Mouse (Mus musculus): ENCODE data around the gene Ogg1. TPM values are rescaled to one million over a fixed set of nuclear protein-coding genes. Genes with fewer than 3 reads are reported as not detected.

Ogg1 gene
- total RNA-seq (2021) (1 to 10 TPM; 5.0 to 5.7 TPM), polyA plus RNA-seq (2012; rRNA removed) (10.2 and 10.3 TPM in 2 replicates)
- long read RNA-seq, transcript Ogg1-201 (7 exons, 1,549 nt), result major isoform, 8 of 9 reads
- long read RNA-seq, partial matches to known transcripts, result 0 of 9 reads
- long read RNA-seq, other reads (novel, unspliced or antisense), result 1 of 9 reads

GRCm38 (mm10) chr6:113326533-113327315 is at the start of gene Ogg1:
TSS of gene Ogg1 (plus strand) at chr6:113326972.
- intact Hi-C loops (cut with DNase I), result loop anchor here (1.0 to 5.0 kb wide), 3 partner anchors 18 to 91 kb away; partner anchors contain the start of genes Arpc4 and Rpusd3

GRCm38 (mm10) chr6:113281676-113282075 is 45.1 kb upstream of the Ogg1 start:
- Histone ChIP-seq H3K4me3 (no peak overlapping the region), H3K79me2 (replicated peaks; ENCODE audit: control insufficient read depth, insufficient read depth, low read length) (no peaks in the 10 kb centered on the region), H3K9ac (ENCODE audit: low read depth, low read length) (no peak overlapping the region), H3K27ac (no peak overlapping the region), H3K36me3 (ENCODE audit: control insufficient read depth, insufficient read depth, low read length) (no peaks in the 10 kb centered on the region), H3K4me1 (ENCODE audit: control insufficient read depth, insufficient read depth, low read length) (no peaks in the 10 kb centered on the region), H3K27me3 (ENCODE audit: control insufficient read depth, insufficient read depth, low read length) (peaks cover 9% of the 10 kb centered on the region)
- no peak for DNase-seq
- WGBS, result 69% methylated on average over 6 of the region's 6 CpGs
- intact Hi-C loops (cut with DNase I), result no loop called here
- TF ChIP-seq EP300 (IDR thresholded peaks at IDR 0.05; ENCODE audit: insufficient read depth, low read depth, low read length), result no peak
- TF ChIP-seq CTCF (IDR thresholded peaks at IDR 0.05), result no peak
- TF ChIP-seq POLR2A (IDR thresholded peaks at IDR 0.05; ENCODE audit: insufficient read depth, low read depth, low read length), result no peak

More at GRCm38 (mm10) chr6:113326533-113327315, at the start of gene Ogg1:
- under 1% methylated on average over 50 of the region's 52 CpGs for WGBS
- no peaks in the 10 kb centered on the region; the same call in 1 of the 2 replicates for H3K4me1 ChIP-seq (ENCODE audit: control insufficient read depth, insufficient read depth, low read length)
- no peaks in the 10 kb centered on the region for H3K79me2 ChIP-seq (replicated peaks; ENCODE audit: control insufficient read depth, insufficient read depth, low read length)
- no peaks in the 10 kb centered on the region; the same call in 1 of the 2 replicates for H3K36me3 ChIP-seq (ENCODE audit: control insufficient read depth, insufficient read depth, low read length)
- H3K9ac ChIP-seq (ENCODE audit: low read depth, low read length), result peak within 1 kb of the TSS; percentile 76
- TF ChIP-seq CTCF (IDR thresholded peaks at IDR 0.05) (no peak; the same call in 1 of the 2 replicates), POLR2A (IDR thresholded peaks at IDR 0.05; ENCODE audit: insufficient read depth, low read depth, low read length) (peak; percentile 92), EP300 (IDR thresholded peaks at IDR 0.05; ENCODE audit: insufficient read depth, low read depth, low read length) (peak; percentile 31; the same call in 1 of the 2 replicates)
- H3K27ac ChIP-seq, result peak within 1 kb of the TSS; percentile 86
- peak within 1 kb of the TSS; percentile 90 for H3K4me3 ChIP-seq
- DNase-seq, result peak; percentile 96 to 99
- H3K27me3 ChIP-seq (ENCODE audit: control insufficient read depth, insufficient read depth, low read length), result no peaks in the 10 kb centered on the region

DNA sequence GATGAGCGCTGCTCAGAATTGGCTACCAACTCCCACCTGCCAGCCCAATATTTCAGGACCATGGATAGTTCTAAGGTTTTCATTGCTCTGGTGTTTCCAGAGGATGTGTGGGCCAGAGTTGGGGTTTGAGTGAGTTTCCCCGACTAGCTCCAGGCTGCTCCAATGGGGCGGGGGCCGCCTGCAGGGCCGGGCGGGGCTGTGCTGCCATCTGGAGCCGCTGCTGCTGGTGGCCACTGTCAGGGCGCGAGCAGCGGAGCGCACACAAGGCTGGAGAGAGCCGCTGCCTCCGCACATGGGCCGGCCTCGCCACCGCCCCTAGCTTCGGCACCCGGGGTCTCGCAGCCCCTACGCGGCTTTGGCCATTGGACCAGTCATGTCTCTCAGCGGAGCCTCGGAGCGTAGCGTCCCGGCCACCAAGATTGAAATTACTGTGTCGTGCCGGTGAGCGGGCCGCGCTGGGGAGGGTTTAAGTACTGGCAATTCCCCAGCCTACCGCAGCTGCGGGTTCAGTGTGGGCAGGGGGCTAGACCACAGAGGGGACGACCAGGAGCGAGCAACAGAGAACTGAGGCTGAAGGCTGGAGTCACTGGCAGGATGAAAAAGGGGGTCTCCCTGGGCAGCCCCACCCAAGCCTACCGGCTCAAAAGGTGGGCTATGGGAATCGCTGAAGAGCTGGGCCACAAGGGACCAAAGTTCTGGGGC is 44.5 kb upstream of the Ogg1 start, which contains the start of gene Cpne9:
Gene Cpne9, plus strand, starts transcription at position 207 of the 702 bp plus-strand sequence.
- 2% methylated on average over 37 of the region's 37 CpGs for WGBS
- Histone ChIP-seq H3K4me3 (no peak within 1 kb of the TSS), H3K4me1 (ENCODE audit: control insufficient read depth, insufficient read depth, low read length) (no peaks in the 10 kb centered on the region), H3K27me3 (ENCODE audit: control insufficient read depth, insufficient read depth, low read length) (peaks cover 9% of the 10 kb centered on the region), H3K36me3 (ENCODE audit: control insufficient read depth, insufficient read depth, low read length) (no peaks in the 10 kb centered on the region), H3K79me2 (replicated peaks; ENCODE audit: control insufficient read depth, insufficient read depth, low read length) (no peaks in the 10 kb centered on the region), H3K9ac (ENCODE audit: low read depth, low read length) (no peak within 1 kb of the TSS), H3K27ac (no peak within 1 kb of the TSS)
- intact Hi-C loops (cut with DNase I), result no loop called here
- DNase-seq, result no peak
- no peak for TF ChIP-seq EP300 (IDR thresholded peaks at IDR 0.05; ENCODE audit: insufficient read depth, low read depth, low read length)
- no peak for TF ChIP-seq POLR2A (IDR thresholded peaks at IDR 0.05; ENCODE audit: insufficient read depth, low read depth, low read length)
- TF ChIP-seq CTCF (IDR thresholded peaks at IDR 0.05), result no peak

- intact Hi-C loops (cut with DNase I), result no loop called here
- WGBS, result 1% methylated on average over 22 of the region's 22 CpGs
- H3K9ac ChIP-seq (ENCODE audit: low read depth, low read length), result no peak overlapping the region
Measured at GRCm38 (mm10) chr6:113282969-113283368, 43.8 kb upstream of the Ogg1 start.

DNA sequence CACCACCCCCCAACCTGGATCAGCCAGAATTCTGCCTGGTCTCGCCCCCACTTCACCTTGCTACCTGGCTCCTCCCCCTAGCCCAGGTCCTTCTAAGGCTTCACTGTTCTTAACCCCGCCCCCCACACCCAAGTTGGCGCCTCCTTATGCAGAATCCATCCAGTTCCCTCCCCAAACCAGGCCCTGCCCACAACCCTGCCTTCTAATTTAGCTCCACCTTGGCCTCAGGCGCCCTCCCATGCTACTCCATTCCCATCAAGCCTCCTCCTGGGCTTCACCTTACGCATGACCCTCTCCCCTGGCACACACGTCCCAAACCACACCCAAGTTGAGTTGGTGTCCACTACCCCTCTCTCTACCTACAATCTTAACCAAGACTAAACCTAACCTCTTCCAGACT is 43.3 kb upstream of the Ogg1 start:
- intact Hi-C loops (cut with DNase I), result no loop called here
- no peak overlapping the region for H3K27ac ChIP-seq
- H3K4me1 ChIP-seq (ENCODE audit: control insufficient read depth, insufficient read depth, low read length), result no peaks in the 10 kb centered on the region
- TF ChIP-seq EP300 (IDR thresholded peaks at IDR 0.05; ENCODE audit: insufficient read depth, low read depth, low read length), result no peak
- TF ChIP-seq CTCF (IDR thresholded peaks at IDR 0.05), result no peak
- no peak for TF ChIP-seq POLR2A (IDR thresholded peaks at IDR 0.05; ENCODE audit: insufficient read depth, low read depth, low read length)
- H3K79me2 ChIP-seq (replicated peaks; ENCODE audit: control insufficient read depth, insufficient read depth, low read length), result no peaks in the 10 kb centered on the region
- H3K36me3 ChIP-seq (ENCODE audit: control insufficient read depth, insufficient read depth, low read length), result no peaks in the 10 kb centered on the region
- H3K4me3 ChIP-seq, result no peak overlapping the region
- no peak overlapping the region for H3K9ac ChIP-seq (ENCODE audit: low read depth, low read length)
- WGBS, result 12% methylated on average over 6 of the region's 6 CpGs
- peaks cover 9% of the 10 kb centered on the region for H3K27me3 ChIP-seq (ENCODE audit: control insufficient read depth, insufficient read depth, low read length)
- no peak for DNase-seq

More at GRCm38 (mm10) chr6:113282969-113283368, 43.8 kb upstream of the Ogg1 start:
- no peak overlapping the region for H3K4me3 ChIP-seq
- no peaks in the 10 kb centered on the region for H3K79me2 ChIP-seq (replicated peaks; ENCODE audit: control insufficient read depth, insufficient read depth, low read length)
- no peak for TF ChIP-seq EP300 (IDR thresholded peaks at IDR 0.05; ENCODE audit: insufficient read depth, low read depth, low read length)
- TF ChIP-seq POLR2A (IDR thresholded peaks at IDR 0.05; ENCODE audit: insufficient read depth, low read depth, low read length), result no peak
- no peak for TF ChIP-seq CTCF (IDR thresholded peaks at IDR 0.05)
- no peaks in the 10 kb centered on the region for H3K4me1 ChIP-seq (ENCODE audit: control insufficient read depth, insufficient read depth, low read length)
- H3K27ac ChIP-seq, result no peak overlapping the region
- peaks cover 9% of the 10 kb centered on the region for H3K27me3 ChIP-seq (ENCODE audit: control insufficient read depth, insufficient read depth, low read length)
- H3K36me3 ChIP-seq (ENCODE audit: control insufficient read depth, insufficient read depth, low read length), result no peaks in the 10 kb centered on the region
- no peak for DNase-seq
